Mouse (Mus musculus): Measurements from ENCODE around the gene Pmp22.

The Pmp22 gene

GRCm38 (mm10) chr11:63127513-63127912, 1.3 kb upstream of the Pmp22 start:
- no peak for DNase-seq (ENCODE audit: low spot score)

DNA sequence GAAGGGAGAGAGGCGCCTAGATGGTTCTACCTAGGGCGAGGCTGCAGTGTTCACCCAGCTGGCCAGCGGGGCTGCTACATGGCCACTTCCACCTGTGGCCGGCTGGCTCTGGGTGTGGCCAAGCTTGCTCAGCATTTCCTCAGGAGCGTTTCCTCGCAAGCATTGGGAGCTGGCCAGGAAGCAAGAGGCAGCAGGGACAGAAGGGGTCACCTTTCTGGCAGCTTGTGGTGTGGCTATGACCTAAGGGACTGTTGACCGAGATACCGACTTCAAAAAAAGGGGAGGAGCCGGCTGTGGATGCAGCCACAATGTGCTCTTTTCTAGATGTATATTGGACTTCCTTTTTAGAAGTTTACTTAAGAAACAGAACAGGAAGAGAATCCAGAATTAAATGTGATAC, 593 bp downstream of the Pmp22 start:
- no peak for DNase-seq (ENCODE audit: low spot score)

DNA sequence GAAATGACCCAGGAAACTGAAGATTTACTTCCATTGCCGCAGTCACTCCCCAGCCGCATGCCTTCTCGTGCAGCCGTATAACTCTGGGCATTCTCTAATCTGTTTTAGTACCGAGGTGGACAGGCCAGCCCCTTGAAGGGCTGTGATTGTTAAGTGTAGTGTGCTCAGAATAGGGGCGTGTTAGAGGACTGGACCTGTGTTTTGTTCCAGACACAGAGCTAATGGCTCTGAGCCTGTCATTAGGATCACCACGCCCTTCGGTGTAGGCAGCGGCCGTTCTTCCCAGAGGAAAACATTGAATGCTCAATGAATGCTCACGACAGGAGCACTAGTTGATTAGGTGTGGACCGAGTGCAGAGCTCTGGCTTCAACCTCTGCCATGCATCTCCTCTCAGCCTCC, 1.1 kb downstream of the Pmp22 start:
- no peak for DNase-seq (ENCODE audit: low spot score)

- no peak for DNase-seq (ENCODE audit: low spot score)
These were observed 1.7 kb downstream of the Pmp22 start for GRCm38 (mm10) chr11:63130497-63130896.

DNA sequence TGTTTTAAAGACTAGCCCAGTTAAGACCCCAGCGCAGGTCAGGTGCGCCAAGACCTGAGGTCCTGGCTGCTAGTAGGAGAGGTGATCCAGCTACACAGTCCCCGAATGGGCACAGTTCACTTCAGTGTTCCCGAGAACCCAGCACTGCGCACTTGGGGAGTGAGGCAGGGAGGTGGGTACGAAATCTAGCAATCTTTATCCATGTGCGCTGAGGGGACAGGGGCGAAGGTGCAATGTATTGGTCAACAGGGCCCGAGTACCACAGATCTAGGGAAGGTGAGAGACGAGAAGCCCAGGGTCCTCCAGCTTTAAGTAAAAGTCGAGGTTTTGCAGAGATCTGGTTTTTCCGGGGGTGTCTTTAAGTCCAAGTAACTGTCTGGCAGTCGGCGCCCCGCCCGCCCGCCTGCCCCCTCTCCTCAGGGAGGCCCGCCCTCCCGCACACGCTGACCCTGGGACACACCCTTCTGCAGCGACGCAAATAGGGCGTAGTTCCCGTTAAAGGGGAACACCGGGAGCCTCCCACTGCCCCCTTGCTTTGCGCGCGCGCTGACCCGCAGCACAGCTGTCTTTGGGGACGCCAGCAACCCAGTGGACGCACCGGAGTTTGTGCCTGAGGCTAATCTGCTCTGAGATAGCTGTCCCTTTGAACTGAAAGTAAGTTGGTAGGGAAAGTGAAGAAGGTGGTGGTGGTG, 2.4 kb downstream of the Pmp22 start:
- no peak for DNase-seq (ENCODE audit: low spot score)

DNA sequence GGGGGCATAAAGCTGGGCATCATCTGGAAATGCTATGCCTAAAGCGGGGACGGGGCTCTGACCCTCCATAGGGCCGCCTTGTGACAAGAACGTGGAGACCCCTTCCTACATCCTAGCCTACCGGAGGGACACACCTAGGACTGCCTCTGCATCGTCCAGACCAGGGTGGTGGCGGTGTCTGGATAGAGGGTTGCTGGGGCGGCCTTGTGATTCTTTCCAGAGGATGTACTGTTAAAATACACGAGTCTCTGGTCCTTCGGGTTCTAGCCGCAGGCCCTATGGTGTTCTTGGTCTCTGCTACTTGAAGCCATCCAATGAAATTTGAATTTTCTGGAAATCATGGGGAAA, 2.9 kb downstream of the Pmp22 start:
- DNase-seq (ENCODE audit: low spot score) = no peak

DNA sequence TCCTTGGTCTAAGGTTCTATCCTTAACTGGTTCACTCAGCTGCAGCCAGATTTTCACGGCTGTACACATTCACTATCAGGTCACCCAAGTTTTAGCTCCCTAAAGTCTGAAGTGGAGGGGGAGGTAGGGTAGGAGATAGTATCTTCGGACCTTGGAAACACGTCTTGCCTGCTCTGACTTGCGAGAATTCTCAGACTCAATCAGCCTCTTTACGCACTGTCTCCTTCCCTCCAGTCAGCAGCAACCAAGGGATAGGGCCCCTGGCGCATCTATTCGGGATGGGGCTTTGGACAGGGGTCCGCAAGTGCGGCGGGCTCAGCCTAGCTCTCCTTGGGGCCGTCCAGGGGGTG, 3.3 kb downstream of the Pmp22 start:
- DNase-seq (ENCODE audit: low spot score) = no peak

DNA sequence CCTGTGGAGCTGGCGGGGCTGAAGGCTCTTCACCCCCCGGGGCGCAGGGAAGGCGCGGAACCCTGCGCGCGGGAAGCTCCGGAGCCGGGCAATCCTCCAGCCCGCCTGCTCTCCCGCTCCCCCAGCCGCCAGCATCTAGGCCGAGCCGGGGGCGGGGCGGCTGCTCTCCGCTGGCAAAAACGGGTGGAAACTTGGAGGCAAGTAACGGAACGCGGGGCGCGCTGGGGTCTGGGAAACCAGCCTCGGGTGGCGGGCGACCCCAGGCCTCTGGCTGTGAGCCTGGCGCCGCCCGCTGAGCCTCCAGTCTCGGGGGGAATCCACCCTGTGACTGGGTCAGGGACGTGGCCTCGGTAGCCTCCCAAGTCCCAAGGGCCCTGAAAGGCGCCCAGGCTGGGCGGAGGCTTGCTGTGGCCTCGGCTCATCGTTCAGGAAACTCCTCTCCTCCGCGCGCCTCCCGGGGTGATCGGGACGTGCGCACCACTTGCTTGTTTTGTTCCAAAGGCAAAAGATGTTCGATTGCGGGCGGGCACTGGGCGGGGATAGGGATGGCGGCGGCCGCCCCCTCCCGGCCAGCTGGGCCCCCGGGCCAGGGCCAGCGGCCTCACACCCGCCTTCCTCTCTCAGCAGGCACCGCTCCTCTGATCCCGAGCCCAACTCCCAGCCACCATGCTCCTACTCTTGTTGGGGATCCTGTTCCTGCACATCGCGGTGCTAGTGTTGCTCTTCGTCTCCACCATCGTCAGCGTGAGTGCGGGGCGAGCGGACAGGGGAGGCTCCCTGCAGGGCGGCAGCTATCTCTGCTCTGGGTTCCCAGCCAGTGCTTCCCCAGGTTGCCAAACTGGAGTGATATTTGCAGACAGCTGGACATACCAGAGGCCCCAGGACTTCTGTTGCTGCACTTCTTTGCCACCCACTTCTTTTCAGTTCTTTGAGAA, 4.0 kb downstream of the Pmp22 start:
- DNase-seq (ENCODE audit: low spot score) = no peak

DNA sequence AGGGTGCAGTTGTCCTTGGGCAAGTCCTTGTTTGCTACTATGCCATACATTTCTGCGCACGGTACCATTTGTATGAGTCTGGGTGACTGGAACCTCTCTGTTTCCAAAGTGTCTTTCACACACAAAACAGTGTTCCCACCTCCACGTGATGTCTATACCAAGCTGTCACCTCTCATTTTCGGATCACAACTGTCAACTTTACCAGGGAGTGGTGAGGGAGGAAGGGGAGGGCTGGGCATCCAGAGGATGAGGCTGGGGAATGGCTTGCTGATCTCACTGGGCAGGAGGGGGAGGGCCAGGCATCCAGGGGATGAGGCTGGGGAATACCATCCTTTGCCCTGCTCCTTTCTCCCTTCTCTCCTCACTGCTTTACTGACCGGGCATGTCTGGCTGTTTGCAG, 5.2 kb downstream of the Pmp22 start:
- DNase-seq (ENCODE audit: low spot score) = no peak

DNA sequence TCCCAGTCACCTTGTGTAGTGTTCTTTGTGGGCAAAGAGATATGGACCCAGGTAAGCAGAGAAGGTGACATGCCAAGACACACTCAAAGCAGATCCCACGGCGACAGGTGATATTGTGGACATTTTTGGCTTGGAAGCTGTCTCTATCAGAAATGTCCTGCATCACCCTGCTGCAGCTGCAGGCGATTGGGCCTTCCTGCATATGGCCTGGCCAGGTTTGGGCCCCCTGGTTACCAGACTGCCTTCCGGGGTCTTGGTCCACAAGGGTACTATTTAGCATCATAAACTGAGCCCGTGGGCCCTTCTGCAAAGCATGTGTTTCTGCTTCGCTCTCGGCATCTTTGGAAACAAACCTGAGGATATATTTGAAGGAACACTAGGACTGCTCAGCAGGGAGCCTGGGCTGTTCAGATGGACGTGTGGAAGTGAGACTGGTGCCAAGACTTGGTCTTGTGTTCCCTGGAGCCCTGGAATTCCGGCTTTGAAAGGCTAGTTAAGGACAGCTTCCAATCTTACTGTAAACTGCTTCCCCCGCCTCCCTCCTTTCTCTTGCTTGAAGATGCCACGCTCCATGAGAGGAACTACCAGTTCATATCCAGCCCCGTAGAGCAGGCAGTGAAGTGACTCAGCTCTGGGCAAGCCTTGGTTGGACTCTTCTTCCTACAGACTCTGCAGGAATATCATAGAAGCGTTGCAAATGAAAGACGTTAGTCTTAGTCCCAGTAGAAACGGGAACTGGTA, 6.1 kb downstream of the Pmp22 start:
- DNase-seq (ENCODE audit: low spot score) = no peak

- DNase-seq (ENCODE audit: low spot score) = peak; percentile 44
These were observed 6.8 kb downstream of the Pmp22 start for GRCm38 (mm10) chr11:63135622-63136021.

- DNase-seq (ENCODE audit: low spot score) = no peak
These were observed 7.4 kb downstream of the Pmp22 start for GRCm38 (mm10) chr11:63136205-63136604.

GRCm38 (mm10) chr11:63136836-63137416, 8.1 kb downstream of the Pmp22 start:
- DNase-seq (ENCODE audit: low spot score) = no peak

DNA sequence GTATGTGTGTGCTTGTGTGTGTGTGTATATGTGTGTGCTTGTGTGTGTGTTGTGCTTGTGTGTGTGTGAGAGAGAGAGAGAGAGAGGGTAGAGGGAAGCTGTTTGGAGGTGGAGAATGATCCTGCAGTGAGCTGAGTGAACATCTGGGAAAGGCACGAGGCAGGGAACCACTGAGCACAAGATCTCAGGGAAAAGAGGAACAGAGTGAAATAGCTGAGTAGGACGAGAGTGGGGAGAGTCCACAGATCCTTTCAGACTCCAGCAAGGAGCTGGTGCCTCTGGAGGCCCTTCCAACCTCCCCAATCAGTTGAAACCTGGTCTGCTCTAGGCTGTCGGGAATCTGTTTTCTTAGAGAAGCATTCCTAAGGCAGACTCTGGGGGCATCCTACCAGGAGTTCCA, 10.0 kb downstream of the Pmp22 start:
- no peak for DNase-seq (ENCODE audit: low spot score)

DNA sequence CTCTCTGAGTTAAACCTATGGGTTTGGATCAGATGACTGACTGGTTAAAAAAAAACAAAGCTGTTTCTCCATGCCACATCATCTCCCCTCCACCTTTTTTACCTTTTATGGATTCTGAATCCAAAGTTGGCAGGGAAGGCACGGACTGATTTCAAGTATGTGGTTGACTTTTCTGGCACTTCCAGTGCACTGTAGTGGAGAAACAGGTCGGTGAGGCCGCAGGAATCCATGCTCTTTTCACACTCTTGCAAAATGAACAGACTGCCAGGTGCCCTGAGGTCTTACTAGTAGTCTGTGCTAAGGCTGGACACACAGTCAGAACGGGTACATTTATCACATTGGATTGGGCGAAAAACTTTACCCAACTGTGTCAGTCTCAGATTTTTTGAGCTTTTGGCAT, 13.5 kb downstream of the Pmp22 start:
- no peak for DNase-seq (ENCODE audit: low spot score)

DNA sequence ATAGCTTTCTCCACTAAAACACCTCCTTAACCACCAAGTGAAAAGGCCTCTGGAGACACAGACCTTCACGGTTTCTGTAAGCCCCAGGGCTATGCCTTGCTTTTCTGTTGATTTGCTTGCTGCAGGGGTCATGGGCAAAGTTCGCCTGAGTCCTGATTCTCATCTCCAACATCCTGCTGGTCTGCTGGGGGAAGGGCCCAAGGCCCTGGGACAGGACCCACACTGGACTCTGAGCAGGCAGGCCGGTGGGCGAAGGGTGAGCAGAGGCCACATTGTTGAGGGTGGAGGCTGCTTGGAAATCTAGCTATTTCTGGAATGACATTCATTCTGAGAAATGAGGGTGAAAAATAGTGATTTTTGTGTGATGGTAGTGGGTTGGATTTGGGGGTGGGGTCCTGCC, 14.0 kb downstream of the Pmp22 start:
- no peak for DNase-seq (ENCODE audit: low spot score)

DNA sequence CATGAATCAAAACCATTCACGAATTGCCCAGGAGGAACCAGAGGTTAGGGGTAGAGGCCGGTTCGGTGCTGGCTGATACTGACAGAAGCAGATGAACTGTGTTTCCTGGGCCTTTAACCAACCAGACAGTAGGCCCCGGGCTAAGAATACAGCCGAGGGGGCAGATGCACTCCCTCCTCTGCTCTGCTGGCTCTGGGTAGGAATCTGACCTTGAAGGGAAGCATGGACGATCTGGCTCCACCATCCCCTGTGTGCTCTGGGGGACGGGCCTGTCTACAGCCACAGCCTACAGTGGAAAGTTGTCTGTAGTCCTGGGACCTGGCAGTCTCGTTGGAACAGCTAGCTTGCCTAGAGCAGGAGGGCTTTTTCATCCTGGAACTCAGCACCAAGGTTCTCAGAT, 14.7 kb downstream of the Pmp22 start:
- no peak for DNase-seq (ENCODE audit: low spot score)

GRCm38 (mm10) chr11:63146601-63147000, 17.8 kb downstream of the Pmp22 start:
- no peak for DNase-seq (ENCODE audit: low spot score)

GRCm38 (mm10) chr11:63148276-63148675, 19.5 kb downstream of the Pmp22 start:
- no peak for DNase-seq (ENCODE audit: low spot score)

GRCm38 (mm10) chr11:63151857-63152256, 23.1 kb downstream of the Pmp22 start:
- DNase-seq (ENCODE audit: low spot score) = no peak

DNA sequence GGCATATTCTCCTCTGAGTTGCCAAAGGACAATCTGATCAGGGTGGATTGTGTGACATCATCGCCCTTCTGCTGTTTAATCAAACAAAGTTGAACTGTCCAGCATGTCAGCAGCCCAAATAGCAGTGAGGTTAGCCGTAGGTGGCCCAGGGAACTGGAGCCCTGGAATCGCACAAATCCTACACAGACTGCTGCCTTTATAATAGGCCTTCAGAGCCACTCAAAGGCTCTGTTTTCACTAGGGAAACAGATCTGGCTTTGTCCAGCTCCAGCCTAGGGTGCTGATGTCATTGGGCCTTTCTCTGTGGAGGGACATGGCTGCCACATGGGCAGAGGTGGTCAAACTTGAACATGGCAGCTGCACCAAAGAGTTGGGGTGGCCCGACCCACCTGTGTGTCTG, 28.3 kb downstream of the Pmp22 start:
- no peak for DNase-seq (ENCODE audit: low spot score)

DNA sequence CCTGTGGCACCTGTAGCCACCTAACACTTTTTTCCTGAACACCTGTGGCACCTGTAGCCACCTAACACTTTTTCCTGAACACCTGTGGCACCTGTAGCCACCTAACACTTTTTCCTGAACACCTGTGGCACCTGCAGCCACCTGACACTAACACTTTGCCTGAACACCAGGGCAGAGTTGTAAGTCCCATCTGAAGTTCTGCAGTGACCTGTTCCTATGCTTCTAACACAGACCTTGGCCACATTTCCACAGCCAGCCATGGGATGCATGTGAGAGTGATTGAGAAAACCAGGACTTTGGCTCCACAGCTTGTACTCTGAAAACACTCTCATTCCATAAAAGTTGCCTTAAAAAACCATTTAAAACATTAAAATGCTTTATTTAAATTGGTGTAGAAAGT, 32.1 kb downstream of the Pmp22 start:
- no peak for DNase-seq (ENCODE audit: low spot score)

DNA sequence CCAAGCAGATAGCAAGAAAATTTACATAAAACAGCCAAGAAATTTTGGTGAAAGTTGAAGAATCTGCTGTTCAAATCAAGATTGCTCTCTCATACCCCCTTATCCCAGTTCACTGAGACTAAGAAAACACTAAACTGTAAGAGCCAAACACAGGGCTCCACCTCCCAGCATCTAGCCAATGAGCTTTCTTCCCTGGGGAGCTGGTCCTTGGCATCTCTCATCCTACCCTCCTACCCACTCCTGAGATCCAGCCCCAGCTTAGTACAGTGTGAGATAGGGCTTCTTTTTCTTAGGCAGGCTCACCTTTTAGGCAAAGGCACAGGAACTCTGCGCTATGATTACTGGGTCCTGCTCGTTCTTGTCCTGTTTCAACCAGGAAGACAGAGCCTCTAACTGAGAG, 34.0 kb downstream of the Pmp22 start:
- no peak for DNase-seq (ENCODE audit: low spot score)
